Mouse (Mus musculus): ENCODE results near the gene Serpina5.

DNA sequence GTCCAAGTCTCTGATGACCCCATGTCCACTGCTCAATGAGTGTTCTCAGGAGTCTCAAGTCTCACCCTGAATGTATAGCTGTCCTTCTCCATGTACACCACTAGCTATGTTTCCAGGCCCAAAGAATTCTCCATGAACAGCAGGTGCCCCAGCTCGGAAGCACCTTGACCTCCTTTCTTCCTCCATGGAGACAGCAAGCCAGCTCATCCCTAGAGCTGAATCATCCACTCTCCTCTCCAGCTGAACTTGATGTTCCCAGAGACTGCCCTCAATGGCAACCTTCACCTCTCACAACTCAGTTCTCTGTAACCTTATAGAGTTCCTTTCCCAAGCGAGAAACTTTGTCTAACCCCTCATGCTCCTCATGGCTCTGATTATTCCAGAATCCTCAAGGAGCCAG, 44.7 kb downstream of the Serpina5 start:
- TF ChIP-seq TAL1 (IDR thresholded peaks at IDR 0.05; ENCODE audit: low read length), result no peak
- TF ChIP-seq GATA1 (IDR thresholded peaks at IDR 0.05; ENCODE audit: low read length), result no peak

Data from erythroblast, embryonic 14.5 days (primary cell).